Mouse (Mus musculus) T-helper 17 cell (primary cell): ENCODE results near the gene Zfp69.

Experiments used
- in situ Hi-C, 2 experiments: fragments of 300-600 bp; cut with MboI, MseI; formaldehyde crosslinking; loops; 1 replicate in 1 of 2; 2 replicates in 1 of 2; pipeline ENCODE4 v1.15.1; 2025; ENCODE audit warnings: high pct_unique_total_duplicates in 2 of 2

Gene Zfp69

DNA sequence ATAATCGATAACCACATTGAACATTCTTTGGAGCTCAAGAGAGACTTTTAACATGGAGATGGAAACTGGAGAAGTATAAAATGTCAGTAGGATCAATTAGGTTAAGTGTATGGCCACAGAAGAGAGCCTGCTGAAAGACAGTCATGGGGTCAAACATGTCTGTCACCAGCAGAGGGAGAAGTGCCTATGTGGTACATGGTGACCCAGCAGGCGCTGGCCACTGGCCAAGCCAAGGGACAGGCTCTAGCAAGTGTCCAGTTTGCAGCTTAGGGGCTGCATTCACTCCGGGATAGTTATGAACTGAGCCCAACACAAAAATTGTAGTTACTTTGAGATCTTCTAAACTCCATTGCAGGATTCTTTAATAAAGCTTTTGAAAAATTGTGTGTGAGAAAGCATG, 22.8 kb downstream of the Zfp69 start:
- in situ Hi-C loops: loop anchor here (10.0 kb wide), 2 partner anchors 644 to 1154 kb away; partner anchors contain the start of gene Foxo6 (in 1 of the 2)

- in situ Hi-C loops: loop anchor here (10.0 kb wide), 2 partner anchors 641 to 1151 kb away; partner anchors contain the start of gene Foxo6 (in 1 of the 2)
Observed at GRCm38 (mm10) chr4:120925386-120925785, 26.1 kb downstream of the Zfp69 start.

DNA sequence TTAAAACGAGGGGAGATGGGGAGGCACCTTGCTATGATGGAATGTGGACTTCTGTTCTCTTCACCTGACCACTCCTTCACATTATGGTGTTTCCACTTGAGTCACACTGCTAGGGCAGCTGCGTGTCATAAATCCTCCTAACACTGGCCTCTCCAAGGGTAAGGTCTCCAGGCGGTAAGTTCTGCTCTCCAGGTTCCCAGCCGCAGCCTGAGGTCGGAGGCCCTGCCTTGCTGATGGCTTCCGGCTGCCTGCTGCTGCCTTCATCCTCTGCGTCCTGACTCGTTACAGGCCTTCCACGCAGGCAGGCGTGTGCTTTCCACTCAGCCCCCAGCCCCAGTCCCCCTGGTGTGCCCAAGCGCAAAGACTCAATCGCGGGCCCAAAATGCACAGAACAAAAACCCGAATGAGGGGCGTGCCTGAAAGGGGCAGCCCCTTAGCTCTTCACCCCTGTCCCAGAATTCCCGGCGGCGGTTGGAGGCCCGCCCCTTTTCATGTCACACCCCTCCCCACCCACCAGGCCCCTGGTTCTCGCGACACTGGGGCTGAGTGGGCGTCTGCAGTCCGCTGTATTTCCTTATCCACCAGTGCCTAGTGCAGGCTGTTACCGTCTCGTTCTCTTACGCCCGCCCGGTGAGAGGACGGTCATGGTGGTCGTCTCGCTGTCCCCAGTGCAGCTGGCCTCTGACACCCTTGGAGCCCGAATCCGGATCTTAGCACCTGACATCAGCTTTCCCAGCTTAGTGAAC, 26.8 kb downstream of the Zfp69 start, which contains the start of gene Exo5:
TSS of gene Exo5 (minus strand) at position 464 of the 746 bp plus-strand sequence.
- in situ Hi-C loops: loop anchor here (10.0 kb wide), 2 partner anchors 640 to 1150 kb away; partner anchors contain the start of gene Foxo6 (in 1 of the 2)

GRCm38 (mm10) chr4:120921461-120921860, 30.0 kb downstream of the Zfp69 start:
- in situ Hi-C loops: loop anchor here (10.0 kb wide), 2 partner anchors 637 to 1147 kb away; partner anchors contain the start of gene Foxo6 (in 1 of the 2)

DNA sequence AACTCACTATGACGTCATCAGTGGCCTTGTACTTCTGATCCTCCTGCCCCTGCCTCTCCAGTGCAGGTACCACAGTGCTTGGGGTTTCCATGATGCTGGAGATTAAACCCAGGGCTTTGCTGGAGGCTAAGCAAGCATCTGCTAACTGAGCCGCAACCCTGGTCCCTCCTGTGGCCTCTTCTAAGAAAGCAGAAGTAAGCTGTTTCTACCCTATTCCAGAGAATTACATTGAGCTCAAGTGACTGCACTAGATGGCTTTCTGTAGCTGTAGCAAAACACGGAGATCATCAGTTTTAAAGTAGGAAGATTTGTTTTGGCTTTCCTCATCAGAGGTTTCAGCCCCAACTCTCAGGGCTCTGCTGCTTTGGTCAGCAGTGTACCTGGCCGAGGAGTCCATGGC, 37.0 kb downstream of the Zfp69 start:
- in situ Hi-C loops: loop anchor here in 1 of 2 experiments (5.0 kb wide), 2 partner anchors 67 to 227 kb away; no protein-coding TSS in a partner anchor

- in situ Hi-C loops: loop anchor here in 1 of 2 experiments (5.0 kb wide), 2 partner anchors 67 to 227 kb away; no protein-coding TSS in a partner anchor
Observed at GRCm38 (mm10) chr4:120913861-120914260, 37.6 kb downstream of the Zfp69 start.

GRCm38 (mm10) chr4:120913443-120913842, 38.1 kb downstream of the Zfp69 start:
- in situ Hi-C loops: loop anchor here in 1 of 2 experiments (5.0 kb wide), 2 partner anchors 66 to 226 kb away; no protein-coding TSS in a partner anchor

DNA sequence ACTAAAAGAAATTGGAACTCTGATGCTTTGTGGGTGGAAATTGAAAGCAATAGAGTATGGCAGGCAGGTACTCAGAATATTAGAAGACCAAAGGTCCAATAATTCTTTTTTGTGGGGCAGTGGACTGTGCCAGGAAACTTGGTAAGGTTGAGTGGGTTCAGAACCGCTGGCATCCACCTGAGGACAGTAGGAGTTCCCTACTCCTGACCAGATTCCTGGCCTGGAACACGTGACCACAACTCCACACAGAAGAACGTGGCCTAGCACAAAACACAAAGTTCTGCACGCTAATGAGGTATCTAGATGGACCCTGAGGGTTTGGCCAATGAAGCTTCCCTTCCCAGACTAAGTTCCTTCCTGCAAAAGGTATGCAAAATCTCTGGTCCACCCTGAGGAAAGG, 38.6 kb downstream of the Zfp69 start:
- in situ Hi-C loops: loop anchor here in 1 of 2 experiments (5.0 kb wide), 2 partner anchors 66 to 226 kb away; no protein-coding TSS in a partner anchor

GRCm38 (mm10) chr4:120911086-120911485, 40.4 kb downstream of the Zfp69 start:
- in situ Hi-C loops: loop anchor here in 1 of 2 experiments (5.0 kb wide), 2 partner anchors 64 to 224 kb away; no protein-coding TSS in a partner anchor

DNA sequence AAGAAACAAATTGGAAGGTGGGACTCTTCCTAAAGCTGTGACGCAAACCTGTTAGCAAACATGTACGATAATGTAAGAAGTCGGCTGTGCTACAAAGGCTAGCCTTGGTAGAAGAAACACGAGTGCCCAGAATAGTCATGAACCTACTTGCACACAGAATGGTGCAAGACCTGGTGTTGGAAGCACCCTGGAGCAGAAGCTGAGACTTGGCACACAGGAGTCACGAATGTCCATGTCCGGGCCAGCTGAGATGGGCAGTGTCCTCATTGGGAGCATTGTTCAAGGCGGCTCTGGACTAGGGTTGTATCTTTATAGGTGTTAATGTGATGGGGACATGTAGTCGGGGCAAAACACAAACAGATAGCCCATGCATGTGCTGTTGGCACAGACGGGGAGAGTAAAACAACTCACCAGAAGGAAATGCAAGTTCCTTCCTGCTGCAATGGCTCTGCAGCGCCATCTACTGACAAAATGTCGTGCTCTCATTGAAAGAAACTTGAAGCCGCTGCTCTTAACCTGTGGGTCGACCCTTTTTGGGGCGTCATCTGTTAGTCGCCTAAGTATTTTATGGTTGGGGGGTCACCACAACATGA, 41.8 kb downstream of the Zfp69 start:
- in situ Hi-C loops: loop anchor here in 1 of 2 experiments (5.0 kb wide), 2 partner anchors 62 to 222 kb away; no protein-coding TSS in a partner anchor

- in situ Hi-C loops: no loop called here
Observed at GRCm38 (mm10) chr4:120905644-120906043, 45.9 kb downstream of the Zfp69 start.

DNA sequence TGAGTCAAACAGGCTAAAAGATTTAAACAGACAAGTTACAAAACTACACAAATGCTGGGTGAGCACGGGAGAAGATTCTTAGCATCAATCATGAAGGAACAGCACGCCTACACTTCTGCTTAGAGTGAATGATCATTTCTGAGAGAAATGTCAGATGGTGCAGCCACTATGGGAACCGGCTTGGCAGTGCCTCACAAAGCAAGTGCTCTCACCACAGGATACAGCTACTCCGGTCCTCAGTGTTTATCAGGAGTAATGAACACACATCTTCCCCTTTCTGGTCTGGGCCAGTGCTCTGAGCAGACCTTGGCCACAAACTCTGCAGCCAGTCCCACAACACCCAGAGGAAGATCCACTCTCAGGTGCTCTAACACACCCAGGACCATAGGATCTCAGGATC, 47.0 kb downstream of the Zfp69 start:
- in situ Hi-C loops: no loop called here

- in situ Hi-C loops: loop anchor here in 1 of 2 experiments (10.0 kb wide), 1 partner anchor 1381 kb away; no protein-coding TSS in a partner anchor
Observed at GRCm38 (mm10) chr4:120895810-120896584, 55.5 kb downstream of the Zfp69 start.

DNA sequence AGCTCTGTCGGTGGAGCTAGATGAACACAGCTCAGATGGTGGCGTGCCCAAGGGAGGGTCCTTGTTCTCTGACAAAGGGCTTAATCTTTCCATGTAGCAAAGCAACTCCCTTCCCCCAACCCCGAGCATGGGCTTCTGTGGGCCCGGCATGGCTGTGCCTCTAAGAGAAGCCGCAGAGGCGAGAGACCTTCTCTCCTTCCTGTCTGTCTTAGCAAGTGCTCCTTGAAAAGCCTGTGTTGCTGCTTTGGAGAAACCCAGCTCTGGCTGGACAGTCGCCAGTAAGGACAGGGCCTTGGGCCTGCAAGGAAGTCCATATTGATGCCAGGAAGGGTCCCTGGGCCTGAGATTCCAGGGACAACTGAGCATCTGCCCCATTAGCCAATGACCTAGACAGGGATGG, 56.3 kb downstream of the Zfp69 start:
- in situ Hi-C loops: loop anchor here in 1 of 2 experiments (10.0 kb wide), 1 partner anchor 1380 kb away; no protein-coding TSS in a partner anchor

- in situ Hi-C loops: loop anchor here (5.0 to 10.0 kb wide), 2 partner anchors 42 to 1380 kb away; partner anchors contain the start of gene Rims3 (in 1 of the 2)
Observed at GRCm38 (mm10) chr4:120894584-120894983, 56.9 kb downstream of the Zfp69 start.

DNA sequence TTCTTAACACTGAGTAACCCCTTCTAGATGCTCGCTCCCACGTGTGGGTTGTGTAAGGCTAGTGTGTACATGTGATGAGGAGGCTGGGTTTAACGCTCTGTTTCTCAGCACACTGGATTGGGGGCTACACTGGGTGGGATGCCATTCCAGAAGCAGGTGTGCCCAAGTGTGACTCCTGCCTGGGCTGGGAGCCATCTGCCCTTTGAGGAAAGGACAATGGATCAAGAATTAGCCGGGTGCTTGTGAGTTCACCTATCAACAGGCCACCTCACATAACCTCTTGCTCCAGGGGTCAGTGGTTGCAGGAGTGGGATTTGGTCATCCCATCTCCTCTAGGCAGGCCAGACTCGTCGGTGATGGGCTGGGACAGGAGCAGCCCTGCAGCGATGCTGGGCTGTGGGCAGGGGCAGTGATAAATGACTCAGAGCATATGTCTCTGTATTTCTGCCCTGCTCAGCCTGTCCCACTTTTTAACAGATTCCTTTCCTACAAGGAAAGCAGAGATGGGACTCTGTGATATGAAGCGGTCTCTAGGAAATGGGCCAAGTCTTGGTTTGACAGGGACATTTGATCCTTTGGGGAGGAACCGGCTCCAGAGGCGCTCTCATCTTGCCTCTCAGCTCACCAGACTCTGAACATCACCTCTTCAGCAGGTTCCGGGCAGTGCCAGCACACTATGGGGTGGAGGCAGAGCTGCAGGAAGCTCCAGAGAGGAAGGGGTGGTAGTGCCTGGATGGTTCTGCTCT, 57.7 kb downstream of the Zfp69 start:
- in situ Hi-C loops: loop anchor here (5.0 to 10.0 kb wide), 2 partner anchors 42 to 1379 kb away; partner anchors contain the start of gene Rims3 (in 1 of the 2)

GRCm38 (mm10) chr4:120892516-120892915, 59.0 kb downstream of the Zfp69 start:
- in situ Hi-C loops: loop anchor here (5.0 to 10.0 kb wide), 2 partner anchors 40 to 1378 kb away; partner anchors contain the start of gene Rims3 (in 1 of the 2)

GRCm38 (mm10) chr4:120891960-120892359, 59.5 kb downstream of the Zfp69 start:
- in situ Hi-C loops: loop anchor here (5.0 to 10.0 kb wide), 2 partner anchors 40 to 1377 kb away; partner anchors contain the start of gene Rims3 (in 1 of the 2)

GRCm38 (mm10) chr4:120890754-120891440, 60.6 kb downstream of the Zfp69 start:
- in situ Hi-C loops: loop anchor here (5.0 to 10.0 kb wide), 2 partner anchors 39 to 1376 kb away; partner anchors contain the start of gene Rims3 (in 1 of the 2)
